Mouse (Mus musculus) stomach, postnatal 0 days (tissue): Measurements from ENCODE around the gene Wars2. TPM values are rescaled to one million over a fixed set of nuclear protein-coding genes. Genes with fewer than 3 reads are reported as not detected.

Source experiments
- ATAC-seq: fragments of 200-750 bp; cut with Nextera tagmentation; 2 replicates; pipeline ENCODE4 v1.8.0; 2017; ENCODE audit not compliant: low FRiP score, low TSS enrichment
- DNase-seq: peaks from one replicate; pipeline ENCODE4 v3.0.0-alpha.2; 2016; ENCODE audit warnings: low spot score
- H3K27ac ChIP-seq: fragments of 300-500 bp; sonication (generic); replicated peaks from 2 replicates; pipeline ENCODE4 v1.5.1; 2014; ENCODE audit warnings: mild to moderate bottlenecking, control low read depth
- H3K27me3 ChIP-seq: fragments of 300-500 bp; sonication (generic); 2 replicates; pipeline ENCODE4 v1.6.1; 2014; ENCODE audit warnings: low read length; ENCODE audit not compliant: control insufficient read depth, insufficient read depth
- H3K36me3 ChIP-seq: fragments of 300-500 bp; sonication (generic); 2 replicates; pipeline ENCODE4 v1.6.1; 2014; ENCODE audit warnings: low read length, mixed read lengths; ENCODE audit not compliant: control insufficient read depth, insufficient read depth
- H3K4me1 ChIP-seq: fragments of 300-500 bp; sonication (generic); replicated peaks from 2 replicates; pipeline ENCODE4 v1.6.1; 2014; ENCODE audit warnings: antibody characterized with exemption; ENCODE audit not compliant: control insufficient read depth, insufficient read depth
- H3K4me2 ChIP-seq: fragments of 300-500 bp; sonication (generic); replicated peaks from 2 replicates; pipeline ENCODE4 v1.6.1; 2014; ENCODE audit warnings: low read depth, mild to moderate bottlenecking, control low read depth, moderate library complexity
- H3K4me3 ChIP-seq: fragments of 300-500 bp; sonication (generic); 2 replicates; pipeline ENCODE4 v1.5.1; 2014; ENCODE audit warnings: low read depth, low read length, control low read depth
- H3K9ac ChIP-seq: fragments of 300-500 bp; sonication (generic); 2 replicates; pipeline ENCODE4 v1.6.1; 2014; ENCODE audit warnings: mild to moderate bottlenecking, low read length, control low read depth, mixed read lengths
- H3K9me3 ChIP-seq: fragments of 300-500 bp; sonication (generic); 2 replicates; pipeline ENCODE4 v1.6.1; 2016; ENCODE audit warnings: low read length; ENCODE audit not compliant: control insufficient read depth
- CTCF ChIP-seq: IDR thresholded peaks from 2 replicates; pipeline ENCODE4 v1.5.1; 2016; ENCODE audit warnings: antibody characterized with exemption, low read depth, mild to moderate bottlenecking, moderate library complexity
- EP300 ChIP-seq: optimal IDR thresholded peaks from 2 replicates; pipeline ENCODE3; 2016; ENCODE audit warnings: antibody characterized with exemption
- WGBS: fragments of 180-500 bp; shearing (Covaris S2); extraction: QIAGEN DNeasy Blood & Tissue Kit; methylation state at CpG from one replicate; pipeline ENCODE4 v1.1.7; 2014; 5-methylcytosine and 5-hydroxymethylcytosine counted together
- microRNA-seq: library from miRNA; unstranded; fragments of <30 nt; microRNA quantifications from one replicate; pipeline ENCODE4, GENCODE M21; 2016
- polyA plus RNA-seq: library from polyadenylated mRNA; unstranded; fragments of >200 nt; fragmentation: Nextera tagmentation; extraction: Ambion mirVana; gene quantifications from 2 replicates; pipeline ENCODE4 v1.2.1, GENCODE M21; 2015

Wars2 gene
- polyA plus RNA-seq, 1 experiment from 2014 or later: 3.1 TPM

GRCm38 (mm10) chr3:99281453-99281852 lies 140.6 kb downstream of the Wars2 start:
- no peaks in the 10 kb centered on the region for H3K27me3 ChIP-seq
- ATAC-seq (no peak), DNase-seq (no peak)
- TF ChIP-seq CTCF (no peak), EP300 (no peak)
- WGBS: 50% methylated on average over 4 of the region's 4 CpGs
- H3K27ac ChIP-seq: no peak overlapping the region
- H3K9me3 ChIP-seq: no peaks in the 10 kb centered on the region
- H3K4me3 ChIP-seq: no peak overlapping the region
- H3K4me1 ChIP-seq: no peaks in the 10 kb centered on the region
- no peak overlapping the region for H3K9ac ChIP-seq
- no peak overlapping the region for H3K4me2 ChIP-seq
- H3K36me3 ChIP-seq: no peaks in the 10 kb centered on the region

DNA sequence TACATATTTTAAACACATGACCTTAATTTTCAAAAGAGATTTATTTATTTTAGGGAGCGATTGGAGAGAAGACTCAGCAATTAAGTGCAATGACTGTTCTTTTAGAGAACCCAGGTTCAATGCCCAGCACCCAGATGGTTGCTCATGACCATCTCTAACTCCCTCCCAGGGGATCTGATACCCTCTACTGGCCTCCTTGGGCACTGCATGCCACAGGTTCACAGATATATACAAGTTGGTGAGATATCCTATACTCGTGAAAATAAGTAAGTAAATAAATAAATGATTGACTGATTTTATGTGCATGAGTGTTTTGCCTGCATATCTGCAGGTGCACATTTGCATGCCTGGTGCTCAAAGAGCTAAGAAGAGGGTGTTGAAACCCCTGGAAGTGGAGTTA lies 147.4 kb downstream of the Wars2 start:
- TF ChIP-seq EP300: no peak
- TF ChIP-seq CTCF: peak; percentile 51
- H3K27me3 ChIP-seq: no peaks in the 10 kb centered on the region
- no peak overlapping the region for H3K4me3 ChIP-seq
- H3K36me3 ChIP-seq: no peaks in the 10 kb centered on the region
- ATAC-seq (no peak), DNase-seq (no peak)
- no peaks in the 10 kb centered on the region for H3K4me1 ChIP-seq
- 44% methylated on average over 2 of the region's 2 CpGs for WGBS
- no peak overlapping the region for H3K27ac ChIP-seq
- no peak overlapping the region for H3K9ac ChIP-seq
- H3K9me3 ChIP-seq: no peaks in the 10 kb centered on the region
- no peak overlapping the region for H3K4me2 ChIP-seq

Small RNA genes lying within 50 kb of the gene (microRNA-seq; reads per million reads assigned to microRNA genes)
- not detected for gene Mir6481

Other genes with a start within 250 kb of the Wars2 start
- not detected in 2 replicates for gene Hao2, start 247.8 kb upstream of the Wars2 start, polyA plus RNA-seq
- gene Tbx15, start 99.3 kb downstream of the Wars2 start, polyA plus RNA-seq: not detected in 2 replicates